Mouse (Mus musculus) olfactory bulb, adult 2 months (tissue): ENCODE results near the gene Nipal4.

ENCODE experiments used
- CTCF ChIP-seq: fragments of 200-500 bp; IDR thresholded peaks from 2 replicates; pipeline ENCODE4 v1.5.1; 2012; ENCODE audit warnings: low read depth, mild to moderate bottlenecking, low read length, moderate library complexity; ENCODE audit not compliant: insufficient read depth
- POLR2A ChIP-seq: fragments of 200-500 bp; IDR thresholded peaks from 2 replicates; pipeline ENCODE4 v1.6.1; 2012; ENCODE audit warnings: mild to moderate bottlenecking, low read depth, low read length, moderate library complexity; ENCODE audit not compliant: insufficient read depth

DNA sequence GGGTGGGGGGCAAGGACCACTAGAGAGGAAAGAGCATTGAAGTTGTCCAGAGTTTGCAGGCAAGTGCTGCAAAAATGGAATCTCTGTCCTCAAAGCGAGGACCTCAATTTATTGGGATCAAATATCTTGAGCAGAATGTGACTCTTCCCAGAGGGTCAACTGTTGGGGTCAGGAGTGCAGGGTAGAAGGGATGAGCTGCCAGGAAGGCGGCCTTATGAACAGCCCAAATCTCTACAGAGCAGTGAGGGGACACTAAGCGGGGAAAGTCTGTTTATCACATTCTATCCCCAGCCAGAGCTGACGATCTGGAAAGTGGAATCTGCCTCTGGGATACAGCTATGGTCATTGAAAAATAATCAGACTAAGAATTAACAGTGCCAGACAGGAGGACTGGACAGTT, 27.9 kb upstream of the Nipal4 start:
- TF ChIP-seq CTCF (no peak), POLR2A (no peak)
